Comparison of ENCODE assay signal across 17 mouse cellular contexts in genomic region chr5:113300148-113300889, GRCm38 (mm10). TPM values are rescaled to one million over a fixed set of nuclear protein-coding genes. Genes with fewer than 3 reads are reported as not detected.
DNase-seq lines count a peak whose midpoint lies in the region; ATAC-seq and TF ChIP-seq lines count a peak whose summit lies in the region.
"Had no signal": no experiment of that assay in that cellular context is flagged by ENCODE, and none has a peak within 500 bp of the region (broad histone marks: within the 10 kb centered on the region; RNA-seq: fewer than 3 reads in every experiment).

No protein-coding gene starts in this region.

- H3K27me3 ChIP-seq in kidney, embryonic 16.5 days (ENCODE audit: insufficient read depth, low read length): no peaks in the 10 kb centered on the region

- in situ Hi-C loops in ES-E14 (cut with MboI; ENCODE audit: low sequenced_read_pairs in 2 of 2, unreplicated experiment in 2 of 2): no loop called here

- 0 out of 2 replicates have a peak overlapping the region, but pooled peaks have one; percentile 19 for H3K4me2 ChIP-seq in kidney, embryonic 16.5 days (replicated peaks; ENCODE audit: low read depth, low read length)
- H3K4me2 ChIP-seq: limb, embryonic 15.5 days had no signal

- ATAC-seq in kidney, embryonic 16.5 days (ENCODE audit: low FRiP score, low TSS enrichment): no peak
- ATAC-seq: CD4-positive, CD25-positive, alpha-beta regulatory T cell, adult 4 months; Patski had no signal

- peaks cover 13% of the 10 kb centered on the region for H3K4me1 ChIP-seq in kidney, embryonic 16.5 days (ENCODE audit: insufficient read depth, low read length)
- peaks cover 2 to 11% of the 10 kb centered on the region in 2 experiments; a peak in 3 of 4 replicates for H3K4me1 ChIP-seq in ES-E14 (ENCODE audit: control insufficient read depth in 2 of 2, insufficient read depth in 2 of 2, low read length in 2 of 2, poor library complexity in 1 of 2)

- no peak overlapping the region for H3K27ac ChIP-seq in kidney, embryonic 16.5 days (ENCODE audit: low read length)
- no peak overlapping the region for H3K27ac ChIP-seq in ES-E14 (ENCODE audit: insufficient read depth, low read depth, low read length, poor library complexity, severe bottlenecking)
- H3K27ac ChIP-seq: limb, embryonic 15.5 days; midbrain, embryonic 10.5 days had no signal

- H3K36me3 ChIP-seq in kidney, embryonic 16.5 days (ENCODE audit: insufficient read depth, low read length): no peaks in the 10 kb centered on the region
- H3K36me3 ChIP-seq in ES-E14 (ENCODE audit: control insufficient read depth, insufficient read depth, low read length, poor library complexity, severe bottlenecking): no peaks in the 10 kb centered on the region
- H3K36me3 ChIP-seq: limb, embryonic 15.5 days; midbrain, embryonic 10.5 days had no signal

- DNase-seq in kidney, adult 8-10 months: no peak
- no peak for DNase-seq in ES-E14 (ENCODE audit: low read depth, low spot score)
- DNase-seq in frontal cortex, postnatal 36 days (ENCODE audit: low spot score in 2 of 2): peak; percentile 71 to 78
- DNase-seq in right cerebral cortex, postnatal 10 days (ENCODE audit: low spot score in 2 of 2): peak; percentile 83 to 88
- no peak for DNase-seq in adipocyte (ENCODE audit: low spot score)
- DNase-seq in thymus, postnatal 25 days: no peak
- DNase-seq: heart, adult 11 months; lung, postnatal 14 days; thymus, postnatal 36 days had no signal

- no peak overlapping the region for H3K9ac ChIP-seq in kidney, embryonic 16.5 days (replicated peaks; ENCODE audit: low read length)
- H3K9ac ChIP-seq in ES-E14 (ENCODE audit: insufficient read depth, low read depth, low read length, poor library complexity, severe bottlenecking): no peak overlapping the region
- H3K9ac ChIP-seq: limb, embryonic 15.5 days had no signal

- no peaks in the 10 kb centered on the region for H3K9me3 ChIP-seq in kidney, embryonic 16.5 days (ENCODE audit: low read length)
- H3K9me3 ChIP-seq in ES-E14 (ENCODE audit: control insufficient read depth, insufficient read depth, low read depth, low read length): no peaks in the 10 kb centered on the region
- H3K9me3 ChIP-seq: limb, embryonic 15.5 days; midbrain, embryonic 10.5 days had no signal

- no peak overlapping the region for H3K4me3 ChIP-seq in kidney, embryonic 16.5 days (ENCODE audit: low read length)
- peak overlapping the region in 1 of 2 experiments; percentile 29; a peak in 1 of 4 replicates for H3K4me3 ChIP-seq in ES-E14 (ENCODE audit: insufficient read depth in 1 of 2, low read depth in 1 of 2, low read length in 2 of 2, poor library complexity in 1 of 2, severe bottlenecking in 1 of 2)
- H3K4me3 ChIP-seq: limb, embryonic 15.5 days; midbrain, embryonic 10.5 days had no signal

- WGBS in kidney, embryonic 16.5 days: 63% methylated on average over 21 of the region's 22 CpGs

TF ChIP-seq in ES-E14, 5 proteins besides CTCF, POLR2A, EP300 and RAD21:
- TF ChIP-seq HCFC1 (IDR thresholded peaks at IDR 0.05; ENCODE audit: borderline replicate concordance, insufficient read depth, low read length): no peak
- peak; percentile 65; the same call in 1 of the 2 replicates for TF ChIP-seq ZNF384 (IDR thresholded peaks at IDR 0.05; ENCODE audit: low read depth, low read length)
TF ChIP-seq in ES-E14: peak in this region for 1.

RNA-seq across cellular contexts. Expression of gene Sgsm1, which starts 10.3 kb away (rescaled TPM):
- polyA plus RNA-seq in kidney, embryonic 16.5 days (2015; fragmentation: Nextera tagmentation; extraction: Ambion mirVana): 6.1 and 8.1 TPM in 2 replicates
- total RNA-seq in ES-E14 (2012; rRNA removed): 7.1 and 11.6 TPM in 2 replicates
- polyA plus RNA-seq: CD4-positive, CD25-positive, alpha-beta regulatory T cell, adult 4 months had no signal

RNA-seq across cellular contexts. Expression of gene Aym1, which starts 56.8 kb away (rescaled TPM):
- polyA plus RNA-seq in kidney, embryonic 16.5 days (2015; fragmentation: Nextera tagmentation; extraction: Ambion mirVana): not detected in 2 replicates
- 1.3 TPM in 1 of 2 replicates, not detected in the other for total RNA-seq in ES-E14 (2012; rRNA removed)
- total RNA-seq: adrenal gland, adult 18-20 months; heart, postnatal 25 days; layer of hippocampus, adult 8-10 months had no signal
- polyA plus RNA-seq: CD4-positive, CD25-positive, alpha-beta regulatory T cell, adult 4 months; limb, embryonic 15.5 days; midbrain, embryonic 10.5 days; Patski had no signal

Comparison
In these comparisons a context has a peak if more than half of its experiments do, and no peak if none do; other contexts are left out.
1. DNase-seq: peak in frontal cortex, postnatal 36 days (2 of 2) and right cerebral cortex, postnatal 10 days (2 of 2); none in kidney, adult 8-10 months (0 of 2), ES-E14 (single experiment), adipocyte (single experiment) and thymus, postnatal 25 days (single experiment).